Mouse (Mus musculus) hindbrain, embryonic 14.5 days (tissue): ENCODE data around the gene Cuta. TPM values are rescaled to one million over a fixed set of nuclear protein-coding genes. Genes with fewer than 3 reads are reported as not detected.
A peak's percentile ranks its signal among the peaks of the same experiment; 100 is the strongest.
"Not testable (repeated sequence)": the region's sequence is repeated elsewhere in the genome, so short reads cannot be mapped to it uniquely, and the experiment has no call there.

ENCODE experiments used
- ATAC-seq: fragments of 200-750 bp; cut with Nextera tagmentation; 2 replicates; pipeline ENCODE4 v1.8.0; 2017; ENCODE audit warnings: moderate number of reproducible peaks, mild to moderate bottlenecking, moderate TSS enrichment, moderate library complexity; ENCODE audit not compliant: low FRiP score
- DNase-seq: peaks from one replicate; pipeline ENCODE4 v3.0.0-alpha.2; 2015; ENCODE audit warnings: low spot score
- H3K27ac ChIP-seq: fragments of 300-500 bp; sonication (generic); 2 replicates; pipeline ENCODE4 v1.5.1; 2014; ENCODE audit warnings: mild to moderate bottlenecking, moderate library complexity
- H3K27me3 ChIP-seq: fragments of 300-500 bp; sonication (generic); 2 replicates; pipeline ENCODE4 v1.6.1; 2014; ENCODE audit warnings: mild to moderate bottlenecking, low read length, mixed read lengths; ENCODE audit not compliant: control insufficient read depth, insufficient read depth
- H3K36me3 ChIP-seq: fragments of 300-500 bp; sonication (generic); replicated peaks from 2 replicates; pipeline ENCODE4 v1.6.1; 2014; ENCODE audit not compliant: control insufficient read depth, insufficient read depth
- H3K4me1 ChIP-seq: fragments of 300-500 bp; sonication (generic); replicated peaks from 2 replicates; pipeline ENCODE4 v1.6.1; 2014; ENCODE audit warnings: antibody characterized with exemption, low read length, mixed read lengths; ENCODE audit not compliant: control insufficient read depth, insufficient read depth
- H3K4me2 ChIP-seq: fragments of 300-500 bp; sonication (generic); replicated peaks from 2 replicates; pipeline ENCODE4 v1.6.1; 2014; ENCODE audit warnings: mild to moderate bottlenecking, moderate library complexity
- H3K4me3 ChIP-seq: fragments of 300-500 bp; sonication (generic); replicated peaks from 2 replicates; pipeline ENCODE4 v1.5.1; 2014; ENCODE audit warnings: mild to moderate bottlenecking, low read length
- H3K9ac ChIP-seq: fragments of 300-500 bp; sonication (generic); 2 replicates; pipeline ENCODE4 v1.6.1; 2014
- H3K9me3 ChIP-seq: fragments of 300-500 bp; sonication (generic); 2 replicates; pipeline ENCODE4 v1.6.1; 2016; ENCODE audit warnings: low read length; ENCODE audit not compliant: control insufficient read depth
- WGBS: fragments of 180-500 bp; shearing (Covaris S2); extraction: QIAGEN DNeasy Blood & Tissue Kit; methylation state at CpG from one replicate; pipeline ENCODE4 v1.1.7; 2014; 5-methylcytosine and 5-hydroxymethylcytosine counted together
- polyA plus RNA-seq: library from polyadenylated mRNA; unstranded; fragments of >200 nt; fragmentation: Nextera tagmentation; extraction: Ambion mirVana; gene quantifications from 2 replicates; pipeline ENCODE4 v1.2.1, GENCODE M21; 2014

Cuta gene
- polyA plus RNA-seq, 1 experiment from 2014 or later, result 112 TPM

- Histone ChIP-seq H3K36me3 (peaks cover 27% of the 10 kb centered on the region), H3K4me1 (peaks cover 13% of the 10 kb centered on the region), H3K4me2 (peak within 1 kb of the TSS; percentile 94), H3K27me3 (no peaks in the 10 kb centered on the region), H3K9ac (peak within 1 kb of the TSS; percentile 87), H3K4me3 (peak within 1 kb of the TSS; percentile 79), H3K27ac (peak within 1 kb of the TSS; percentile 88), H3K9me3 (no peaks in the 10 kb centered on the region)
- DNase-seq (peak; percentile 89), ATAC-seq (peak; percentile 87)
- WGBS, result under 1% methylated on average over 41 of the region's 43 CpGs
These were observed 6.5 kb downstream of the Cuta start, which contains the start of gene Phf1 for GRCm38 (mm10) chr17:26932839-26933398. Gene Phf1 (plus strand): TSS chr17:26933052.

DNA sequence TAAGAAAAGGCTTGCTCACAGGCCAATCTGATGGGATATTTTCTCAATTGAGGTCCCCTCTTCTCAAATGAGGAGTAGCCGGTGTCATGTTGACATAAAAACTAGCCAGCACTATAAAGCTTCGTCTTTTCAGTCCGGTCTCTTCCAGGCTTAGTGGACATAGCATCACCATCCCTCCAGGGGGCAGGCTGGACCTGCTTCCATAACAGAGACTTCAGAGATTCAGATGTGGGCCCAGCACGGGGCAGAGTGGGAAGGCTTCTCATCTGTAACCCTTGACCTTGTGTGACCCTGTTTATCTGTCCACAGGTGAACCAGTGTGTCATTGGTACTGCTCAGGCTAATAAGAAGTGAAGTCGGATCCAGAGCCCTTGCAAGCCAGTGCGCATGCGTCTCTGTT, 7.6 kb downstream of the Cuta start:
- not testable (repeated sequence) for DNase-seq, H3K4me3 ChIP-seq, H3K9ac ChIP-seq, H3K4me2 ChIP-seq, H3K27me3 ChIP-seq, H3K9me3 ChIP-seq, H3K27ac ChIP-seq, ATAC-seq
- Histone ChIP-seq H3K36me3 (peaks cover 19% of the 10 kb centered on the region), H3K4me1 (peaks cover 13% of the 10 kb centered on the region)
- WGBS, result 70% methylated on average over 7 of the region's 7 CpGs

GRCm38 (mm10) chr17:26925414-26925813, 14.0 kb downstream of the Cuta start:
- not testable (repeated sequence) for H3K9me3 ChIP-seq, ATAC-seq, H3K9ac ChIP-seq, H3K36me3 ChIP-seq, H3K4me3 ChIP-seq, DNase-seq, H3K4me1 ChIP-seq, H3K4me2 ChIP-seq, H3K27ac ChIP-seq, H3K27me3 ChIP-seq
- 91% methylated on average over 9 of the region's 9 CpGs for WGBS

DNA sequence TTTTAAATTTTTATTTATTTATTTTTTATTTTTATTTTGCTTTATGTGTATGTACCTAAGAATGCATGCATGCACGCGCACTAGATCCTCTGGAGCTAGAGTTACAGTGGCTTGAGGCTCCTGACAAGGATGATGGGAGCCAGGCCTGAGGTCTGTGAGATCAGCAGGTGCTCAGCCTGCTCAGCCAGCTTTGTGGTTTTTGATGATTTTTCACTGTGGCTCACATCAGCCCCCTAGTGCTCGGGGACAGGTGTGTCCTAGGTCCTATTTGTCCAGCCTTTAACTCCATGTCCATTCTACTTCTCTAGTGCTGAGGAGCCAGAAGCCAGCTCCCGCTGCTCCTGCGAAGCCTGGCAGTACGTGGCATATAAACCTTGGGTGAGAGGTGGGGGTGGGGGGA, 17.0 kb downstream of the Cuta start:
- H3K27ac ChIP-seq, H3K4me3 ChIP-seq, H3K4me1 ChIP-seq, DNase-seq, H3K9me3 ChIP-seq, H3K27me3 ChIP-seq, H3K36me3 ChIP-seq, H3K9ac ChIP-seq, H3K4me2 ChIP-seq, ATAC-seq: not testable (repeated sequence)
- WGBS, result 92% methylated on average over 5 of the region's 6 CpGs

DNA sequence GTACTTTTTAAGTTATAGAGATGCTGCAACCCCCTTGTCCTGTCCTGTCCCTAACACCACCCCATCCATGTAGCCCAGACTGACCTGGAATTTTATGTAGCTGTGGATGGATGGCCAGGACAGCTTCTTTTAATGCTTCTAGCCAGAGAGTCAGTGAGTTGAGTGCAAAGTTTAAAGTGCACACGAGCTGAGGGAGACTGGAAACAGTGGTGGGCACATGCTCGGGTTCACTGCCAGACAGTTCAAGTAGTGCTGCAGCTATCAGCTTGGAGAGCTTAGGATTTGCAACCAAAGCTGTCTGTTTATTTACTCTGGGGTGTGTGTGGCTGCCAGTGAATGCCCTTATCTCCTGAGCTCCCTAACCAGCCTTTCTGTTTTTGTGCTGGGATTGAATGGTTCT, 19.9 kb downstream of the Cuta start:
- DNase-seq, H3K27ac ChIP-seq, H3K9me3 ChIP-seq, H3K4me3 ChIP-seq, ATAC-seq, H3K4me2 ChIP-seq, H3K36me3 ChIP-seq, H3K27me3 ChIP-seq, H3K9ac ChIP-seq, H3K4me1 ChIP-seq: not testable (repeated sequence)
- 97% methylated on average over 2 of the region's 2 CpGs for WGBS

GRCm38 (mm10) chr17:26918343-26918742, 21.0 kb downstream of the Cuta start:
- peak overlapping the region; percentile 75 for H3K4me2 ChIP-seq
- H3K4me3 ChIP-seq, result no peak overlapping the region
- no peaks in the 10 kb centered on the region for H3K9me3 ChIP-seq
- H3K36me3 ChIP-seq, result no peaks in the 10 kb centered on the region
- H3K9ac ChIP-seq, result no peak overlapping the region
- H3K4me1 ChIP-seq, result 0 out of 2 replicates have a peak, but pooled peaks cover 3% of the 10 kb centered on the region
- WGBS, result 72% methylated on average over 2 of the region's 2 CpGs
- no peak overlapping the region for H3K27ac ChIP-seq
- ATAC-seq, result no peak
- DNase-seq, result no peak
- H3K27me3 ChIP-seq, result no peaks in the 10 kb centered on the region

GRCm38 (mm10) chr17:26917560-26917959, 21.8 kb downstream of the Cuta start:
- H3K27me3 ChIP-seq, H3K27ac ChIP-seq, DNase-seq, H3K36me3 ChIP-seq, ATAC-seq, H3K9me3 ChIP-seq, H3K4me1 ChIP-seq: not testable (repeated sequence)
- H3K9ac ChIP-seq, result peak overlapping the region; percentile 55
- H3K4me3 ChIP-seq, result peak overlapping the region; percentile 58
- under 1% methylated on average over 11 of the region's 12 CpGs for WGBS
- peak overlapping the region; percentile 75 for H3K4me2 ChIP-seq

DNA sequence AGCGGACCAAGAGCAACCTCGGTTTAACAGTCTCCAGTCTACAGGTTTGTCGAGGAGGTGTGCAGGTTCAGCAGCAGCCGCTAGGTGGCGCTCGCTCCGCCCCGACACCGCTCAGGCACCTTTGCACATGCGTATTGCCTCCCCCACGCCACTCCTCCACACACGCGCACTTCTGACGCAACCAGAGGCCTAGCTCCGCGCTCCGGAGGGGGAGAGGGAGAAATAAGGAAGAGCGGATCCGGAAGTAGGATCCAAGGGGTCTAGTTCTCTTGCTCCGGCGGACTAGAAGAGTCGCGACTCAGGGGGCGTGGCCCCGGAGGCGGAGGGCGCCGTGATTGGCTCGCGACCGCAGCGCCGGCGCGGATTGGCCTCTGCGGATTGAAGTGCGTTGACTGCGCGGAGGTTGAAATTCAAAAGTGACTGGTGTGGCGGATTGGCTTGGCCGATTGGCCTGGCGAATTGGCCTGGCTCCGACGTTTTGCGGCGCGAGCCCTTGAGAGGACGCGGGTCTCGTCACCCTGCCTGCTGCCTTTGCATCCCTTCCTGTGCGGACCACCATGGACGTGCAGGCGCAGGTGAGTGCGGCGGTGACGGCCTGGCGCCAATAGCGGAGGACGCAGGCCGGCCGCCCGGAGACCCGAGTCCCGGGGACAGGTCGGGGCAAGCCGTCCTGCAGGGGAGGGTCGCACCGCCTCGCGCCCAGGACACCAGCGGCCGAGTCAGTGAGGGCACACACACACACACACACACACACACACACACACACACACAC, 22.5 kb downstream of the Cuta start, which contains the start of gene Kifc5b:
Gene Kifc5b, plus strand, starts transcription at position 381 of the 772 bp plus-strand sequence.
- peak; percentile 100 for DNase-seq
- H3K4me2 ChIP-seq, result peak within 1 kb of the TSS; percentile 75
- H3K27ac ChIP-seq, result no peak within 1 kb of the TSS
- H3K9ac ChIP-seq, result peak within 1 kb of the TSS; percentile 55
- H3K4me3 ChIP-seq, result peak within 1 kb of the TSS; percentile 58
- H3K9me3 ChIP-seq, result no peaks in the 10 kb centered on the region
- WGBS, result under 1% methylated on average over 72 of the region's 72 CpGs
- H3K36me3 ChIP-seq, result no peaks in the 10 kb centered on the region
- peak; percentile 100 for ATAC-seq
- 0 out of 2 replicates have a peak, but pooled peaks cover 3% of the 10 kb centered on the region for H3K4me1 ChIP-seq
- no peaks in the 10 kb centered on the region for H3K27me3 ChIP-seq

GRCm38 (mm10) chr17:26915248-26915647, 24.1 kb downstream of the Cuta start:
- Histone ChIP-seq H3K36me3 (no peaks in the 10 kb centered on the region), H3K27ac (no peak overlapping the region), H3K4me3 (no peak overlapping the region), H3K27me3 (no peaks in the 10 kb centered on the region), H3K9ac (no peak overlapping the region), H3K4me1 (0 out of 2 replicates have a peak, but pooled peaks cover 3% of the 10 kb centered on the region), H3K9me3 (no peaks in the 10 kb centered on the region), H3K4me2 (no peak overlapping the region)
- DNase-seq (no peak), ATAC-seq (no peak)
- WGBS, result 74% methylated on average over 1 of the region's 1 CpGs
